Mouse (Mus musculus) bone marrow macrophage, adult 2 months (primary cell): ENCODE results near the gene Gcm1.

Experiments
- CTCF ChIP-seq: IDR thresholded peaks from 2 replicates; pipeline ENCODE4 v1.5.1; 2012; ENCODE audit warnings: low read depth, mild to moderate bottlenecking, low read length, moderate library complexity
- POLR2A ChIP-seq: IDR thresholded peaks from 2 replicates; pipeline ENCODE4 v1.6.1; 2012; ENCODE audit warnings: mild to moderate bottlenecking, low read depth, low read length, borderline replicate concordance

DNA sequence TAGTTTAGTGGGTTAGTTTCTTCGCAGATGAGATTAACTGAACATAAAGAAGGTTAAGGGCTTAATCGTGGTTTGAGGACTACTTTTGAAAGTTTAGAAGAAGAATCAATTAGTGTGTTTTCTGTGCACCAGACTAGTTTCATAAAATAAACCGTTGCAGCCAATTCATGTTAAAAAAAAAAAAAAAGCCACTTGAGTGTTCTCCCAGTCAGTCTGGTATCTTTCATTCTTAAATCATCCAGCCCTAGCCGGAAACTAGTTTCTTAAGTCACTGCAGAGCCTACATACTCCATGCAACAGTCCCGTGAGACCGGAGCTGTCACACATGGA is 55.8 kb downstream of the Gcm1 start:
- no peak for TF ChIP-seq POLR2A
- TF ChIP-seq CTCF = no peak
